Mouse (Mus musculus) liver, embryonic 11.5 days (tissue): ENCODE data around the gene Fbxo42. TPM values are rescaled to one million over a fixed set of nuclear protein-coding genes. Genes with fewer than 3 reads are reported as not detected.

ENCODE experiments used
- ATAC-seq: fragments of 200-750 bp; cut with Nextera tagmentation; replicated peaks from 2 replicates; pipeline ENCODE4 v1.8.0; 2017; ENCODE audit warnings: moderate number of reproducible peaks, mild to moderate bottlenecking, moderate TSS enrichment, moderate library complexity; ENCODE audit not compliant: low FRiP score
- DNase-seq: peaks from one replicate; pipeline ENCODE4 v3.0.0-alpha.2; 2017; ENCODE audit warnings: low spot score
- H3K27ac ChIP-seq: fragments of 300-500 bp; sonication (generic); 2 replicates; pipeline ENCODE4 v1.5.1; 2014; ENCODE audit warnings: mild to moderate bottlenecking, low read depth, low read length, control low read depth
- H3K27me3 ChIP-seq: fragments of 300-500 bp; sonication (generic); replicated peaks from 2 replicates; pipeline ENCODE4 v1.6.1; 2014; ENCODE audit warnings: low read length, mixed read lengths; ENCODE audit not compliant: control insufficient read depth, insufficient read depth
- H3K36me3 ChIP-seq: fragments of 300-500 bp; sonication (generic); 2 replicates; pipeline ENCODE4 v1.6.1; 2014; ENCODE audit warnings: mild to moderate bottlenecking, low read length, moderate library complexity, mixed read lengths; ENCODE audit not compliant: control insufficient read depth, insufficient read depth
- H3K4me1 ChIP-seq: fragments of 300-500 bp; sonication (generic); replicated peaks from 2 replicates; pipeline ENCODE4 v1.6.1; 2014; ENCODE audit warnings: low read length, mixed read lengths; ENCODE audit not compliant: control insufficient read depth, insufficient read depth
- H3K4me2 ChIP-seq: fragments of 300-500 bp; sonication (generic); 2 replicates; pipeline ENCODE4 v1.6.1; 2014; ENCODE audit warnings: mild to moderate bottlenecking, control low read depth, moderate library complexity
- H3K4me3 ChIP-seq: fragments of 300-500 bp; sonication (generic); 2 replicates; pipeline ENCODE4 v1.5.1; 2014; ENCODE audit warnings: low read depth, low read length, control low read depth
- H3K9ac ChIP-seq: fragments of 300-500 bp; sonication (generic); 2 replicates; pipeline ENCODE4 v1.6.1; 2014; ENCODE audit warnings: low read depth, low read length, control low read depth
- H3K9me3 ChIP-seq: fragments of 300-500 bp; sonication (generic); 2 replicates; pipeline ENCODE4 v1.6.1; 2016; ENCODE audit warnings: low read length, inconsistent platforms, mixed read lengths; ENCODE audit not compliant: control insufficient read depth
- WGBS: fragments of 180-500 bp; shearing (Covaris S2); extraction: QIAGEN DNeasy Blood & Tissue Kit; methylation state at CpG from one replicate; pipeline ENCODE4 v1.1.7; 2014; 5-methylcytosine and 5-hydroxymethylcytosine counted together
- polyA plus RNA-seq: library from polyadenylated mRNA; unstranded; fragments of >200 nt; fragmentation: Nextera tagmentation; extraction: Ambion mirVana; gene quantifications from 2 replicates; pipeline ENCODE4 v1.2.1, GENCODE M21; 2014

Gene Fbxo42
- polyA plus RNA-seq, 1 experiment from 2014 or later: 26.0 TPM

GRCm38 (mm10) chr4:141228687-141229086 is 81.0 kb downstream of the Fbxo42 start:
- H3K4me2 ChIP-seq: no peak overlapping the region
- no peaks in the 10 kb centered on the region for H3K36me3 ChIP-seq
- no peak for DNase-seq
- 67% methylated on average over 7 of the region's 7 CpGs for WGBS
- H3K27ac ChIP-seq: no peak overlapping the region
- no peaks in the 10 kb centered on the region for H3K9me3 ChIP-seq
- H3K9ac ChIP-seq: no peak overlapping the region
- no peak for ATAC-seq
- H3K27me3 ChIP-seq: no peaks in the 10 kb centered on the region; the same call in 1 of the 2 replicates
- H3K4me1 ChIP-seq: no peaks in the 10 kb centered on the region
- H3K4me3 ChIP-seq: no peak overlapping the region

DNA sequence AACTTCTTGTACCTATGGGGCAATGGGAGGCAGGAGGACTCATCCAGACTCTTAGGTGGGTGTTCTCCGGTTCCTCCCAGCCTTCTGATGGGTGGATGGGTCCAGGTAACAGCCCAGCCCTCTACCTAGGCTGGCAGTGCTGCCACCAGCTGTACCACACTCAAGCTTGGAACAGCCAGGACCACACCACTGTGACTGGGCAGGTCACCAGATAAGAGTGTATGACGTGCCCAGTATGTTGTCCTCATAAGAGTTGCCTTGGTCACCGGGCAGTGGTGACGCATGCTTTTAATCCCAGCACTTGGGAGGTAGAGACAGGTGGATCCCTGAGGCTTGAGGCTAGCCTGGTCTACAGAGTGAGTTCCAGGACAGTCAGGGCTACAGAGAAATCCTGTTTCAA is 85.5 kb downstream of the Fbxo42 start:
- WGBS: 82% methylated on average over 4 of the region's 4 CpGs
- no peak for DNase-seq

GRCm38 (mm10) chr4:141235537-141236111 is 87.9 kb downstream of the Fbxo42 start:
- ATAC-seq (no peak), DNase-seq (no peak)
- Histone ChIP-seq H3K9ac (no peak overlapping the region), H3K4me1 (peaks cover 17% of the 10 kb centered on the region), H3K27ac (no peak overlapping the region), H3K36me3 (no peaks in the 10 kb centered on the region), H3K9me3 (no peaks in the 10 kb centered on the region), H3K4me3 (no peak overlapping the region), H3K4me2 (no peak overlapping the region), H3K27me3 (peaks cover 47% of the 10 kb centered on the region)
- 66% methylated on average over 6 of the region's 6 CpGs for WGBS

More for the DNA sequence above, 85.5 kb downstream of the Fbxo42 start:
- Histone ChIP-seq H3K9me3 (no peaks in the 10 kb centered on the region), H3K4me3 (no peak overlapping the region), H3K9ac (no peak overlapping the region), H3K27ac (no peak overlapping the region), H3K27me3 (peaks cover 23% of the 10 kb centered on the region), H3K36me3 (no peaks in the 10 kb centered on the region), H3K4me1 (peaks cover under 1% of the 10 kb centered on the region; the same call in 1 of the 2 replicates), H3K4me2 (no peak overlapping the region)
- no peak for ATAC-seq

GRCm38 (mm10) chr4:141236856-141237255 is 89.1 kb downstream of the Fbxo42 start:
- WGBS: 68% methylated on average over 3 of the region's 3 CpGs
- Histone ChIP-seq H3K4me3 (no peak overlapping the region), H3K9me3 (no peaks in the 10 kb centered on the region), H3K36me3 (no peaks in the 10 kb centered on the region), H3K27ac (no peak overlapping the region), H3K4me1 (peaks cover 20% of the 10 kb centered on the region), H3K27me3 (peaks cover 59% of the 10 kb centered on the region), H3K9ac (no peak overlapping the region), H3K4me2 (no peak overlapping the region)
- no peak for ATAC-seq
- DNase-seq: no peak

DNA sequence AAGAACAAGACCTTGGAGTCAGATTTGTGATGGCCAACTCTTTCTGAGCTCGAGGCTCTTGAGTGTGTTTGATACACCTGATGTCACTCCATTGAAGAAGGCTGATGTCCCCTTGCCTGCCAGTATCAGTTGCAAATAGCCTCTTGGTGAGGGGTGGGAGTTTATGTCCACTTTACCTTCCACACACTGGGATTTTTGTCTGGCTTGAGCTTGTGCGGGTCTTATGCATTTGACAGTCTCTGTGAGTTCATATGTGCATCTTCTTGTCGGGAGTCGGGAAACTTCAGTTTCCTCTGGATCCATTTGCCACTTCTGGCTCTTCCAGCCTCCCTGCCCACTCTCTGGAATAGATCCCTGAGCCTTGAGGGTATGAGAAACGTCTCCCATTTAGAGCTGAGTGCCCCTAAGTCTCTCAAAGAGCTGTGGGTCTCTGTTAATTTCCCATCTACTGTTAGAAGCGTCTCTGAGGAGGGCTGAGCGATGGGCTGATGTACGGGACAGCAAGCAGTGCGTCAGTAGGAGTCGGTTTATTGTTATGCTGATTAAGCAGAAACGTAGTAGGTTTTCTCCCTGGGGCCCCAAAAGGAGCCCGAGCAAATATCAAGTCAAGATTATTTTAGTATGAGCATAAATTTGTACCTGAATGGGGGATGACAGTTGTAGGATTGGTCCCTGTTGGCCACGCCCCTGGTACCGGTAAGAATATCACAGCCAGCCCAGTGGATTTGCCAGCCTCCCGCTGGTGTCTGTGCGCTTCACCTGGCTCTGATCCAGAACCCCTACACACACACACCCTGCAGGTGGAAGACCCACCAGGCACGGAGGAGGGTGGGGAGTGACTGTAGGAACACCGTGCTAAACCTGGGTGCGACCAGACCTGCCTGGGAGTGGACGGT is 91.0 kb downstream of the Fbxo42 start:
- Histone ChIP-seq H3K36me3 (no peaks in the 10 kb centered on the region), H3K9ac (peak overlapping the region; percentile 48; the same call in 1 of the 2 replicates), H3K4me1 (peaks cover 23% of the 10 kb centered on the region), H3K27me3 (peaks cover 78% of the 10 kb centered on the region), H3K9me3 (no peaks in the 10 kb centered on the region), H3K4me3 (peak overlapping the region; percentile 40), H3K4me2 (peak overlapping the region; percentile 69), H3K27ac (no peak overlapping the region)
- ATAC-seq: no peak
- DNase-seq: no peak
- 8% methylated on average over 20 of the region's 20 CpGs for WGBS

GRCm38 (mm10) chr4:141239388-141240125 is 91.8 kb downstream of the Fbxo42 start, which contains the start of gene Arhgef19:
Gene Arhgef19, plus strand, starts transcription at chr4:141239499.
- peaks cover 23% of the 10 kb centered on the region for H3K4me1 ChIP-seq
- WGBS: 4% methylated on average over 31 of the region's 31 CpGs
- DNase-seq: peak; percentile 85
- H3K4me3 ChIP-seq: peak within 1 kb of the TSS; percentile 40
- H3K36me3 ChIP-seq: no peaks in the 10 kb centered on the region
- peak within 1 kb of the TSS; percentile 52 for H3K9ac ChIP-seq
- peak; percentile 91 for ATAC-seq
- no peak within 1 kb of the TSS for H3K27ac ChIP-seq
- H3K4me2 ChIP-seq: peak within 1 kb of the TSS; percentile 69
- H3K27me3 ChIP-seq: peaks cover 86% of the 10 kb centered on the region
- H3K9me3 ChIP-seq: no peaks in the 10 kb centered on the region

DNA sequence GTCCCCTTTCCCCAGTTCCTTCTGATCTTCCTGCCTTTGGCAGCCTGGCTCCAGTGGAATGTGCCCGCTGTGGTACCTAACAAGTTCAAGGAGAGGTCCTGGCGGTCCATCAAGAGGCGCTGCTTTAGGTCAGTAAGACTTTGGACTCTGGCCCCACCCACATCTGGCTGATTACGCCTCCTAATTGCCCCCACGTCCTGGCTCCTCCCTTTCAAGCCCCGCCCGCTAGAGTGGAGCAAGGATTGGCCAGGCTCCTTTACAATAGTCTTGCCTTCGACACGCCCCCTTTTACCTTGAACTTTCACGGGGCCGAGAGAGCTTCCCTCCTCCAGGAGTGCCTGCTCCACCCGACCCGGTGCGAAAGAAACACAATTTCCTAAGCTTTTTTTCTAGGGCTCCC is 92.9 kb downstream of the Fbxo42 start:
- ATAC-seq: peak; percentile 51

DNA sequence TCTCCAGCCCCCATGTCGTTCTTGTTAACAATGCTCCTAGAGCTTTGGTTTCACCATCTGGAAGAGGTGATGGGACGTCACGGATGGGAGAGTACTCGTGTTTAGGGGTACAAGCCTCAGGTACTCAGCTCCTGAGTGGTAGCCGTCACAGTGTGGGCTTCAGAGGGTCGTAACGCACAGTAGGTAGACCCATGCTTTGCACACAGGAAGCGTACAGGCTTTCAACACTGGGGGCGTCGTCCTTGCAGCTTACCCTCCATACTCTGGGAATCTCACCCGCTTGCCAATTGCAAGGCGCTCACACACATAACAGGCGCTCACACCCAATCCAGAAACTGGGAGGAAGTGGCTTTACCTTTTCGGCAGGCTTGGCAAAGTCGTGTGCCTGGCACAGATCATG is 94.1 kb downstream of the Fbxo42 start:
- H3K4me1 ChIP-seq: peaks cover 27% of the 10 kb centered on the region
- H3K36me3 ChIP-seq: no peaks in the 10 kb centered on the region
- H3K4me2 ChIP-seq: no peak overlapping the region
- no peak for ATAC-seq
- no peak overlapping the region for H3K4me3 ChIP-seq
- no peak overlapping the region for H3K9ac ChIP-seq
- H3K27me3 ChIP-seq: peaks cover 97% of the 10 kb centered on the region
- no peak for DNase-seq
- no peak overlapping the region for H3K27ac ChIP-seq
- 26% methylated on average over 15 of the region's 15 CpGs for WGBS
- H3K9me3 ChIP-seq: no peaks in the 10 kb centered on the region

More for the DNA sequence above, 92.9 kb downstream of the Fbxo42 start:
- Histone ChIP-seq H3K27ac (no peak overlapping the region), H3K9ac (no peak overlapping the region), H3K4me2 (peak overlapping the region; percentile 69), H3K9me3 (no peaks in the 10 kb centered on the region), H3K4me1 (peaks cover 23% of the 10 kb centered on the region), H3K4me3 (peak overlapping the region; percentile 22), H3K27me3 (peaks cover 95% of the 10 kb centered on the region), H3K36me3 (no peaks in the 10 kb centered on the region)
- no peak for DNase-seq
- WGBS: 3% methylated on average over 14 of the region's 14 CpGs
